Mouse (Mus musculus): ENCODE measurements around the gene Prkd1.

Gene Prkd1

DNA sequence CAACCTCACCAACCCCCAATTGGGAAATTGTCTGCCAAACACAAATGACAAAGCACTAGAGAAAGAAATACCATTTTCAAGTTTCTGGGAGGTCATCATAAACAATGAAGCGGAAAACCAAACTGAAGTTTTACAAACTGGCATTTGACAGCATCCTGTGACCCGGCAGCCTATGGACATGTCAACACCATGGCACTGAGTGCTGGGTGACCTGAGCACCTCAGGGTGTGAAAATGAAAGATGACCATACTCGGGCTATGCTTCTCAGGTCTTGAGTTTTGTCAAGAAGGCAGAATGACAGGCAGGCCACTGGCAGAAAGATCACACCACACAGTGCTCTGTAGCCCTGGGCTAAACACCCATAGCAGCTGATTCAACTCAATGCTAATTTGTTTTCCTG lies 94.7 kb downstream of the Prkd1 start:
- no peak for DNase-seq

- DNase-seq: peak in 1 of 2 experiments; percentile 43
Observed at GRCm38 (mm10) chr12:50549860-50550555, 98.9 kb downstream of the Prkd1 start.

DNA sequence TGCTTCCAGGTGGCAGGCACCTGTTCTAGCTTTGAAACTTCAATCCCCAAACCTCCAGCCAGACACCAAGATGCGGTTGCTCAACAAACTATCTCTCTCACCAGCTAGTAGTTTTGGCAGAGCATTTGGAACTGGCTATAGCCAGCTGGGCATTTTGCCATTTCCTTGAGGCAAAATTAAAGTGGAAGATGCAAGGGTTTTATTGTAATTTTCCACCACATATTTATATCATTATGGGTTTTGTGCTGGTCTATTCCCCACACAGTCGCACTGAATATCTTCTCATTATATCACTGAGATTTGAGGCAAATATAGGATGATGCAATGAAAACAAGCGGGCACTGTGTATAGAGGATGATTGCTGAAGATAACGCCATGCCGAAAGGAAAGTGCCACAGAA lies 102.5 kb downstream of the Prkd1 start:
- peak in 1 of 2 experiments; percentile 31 for DNase-seq

GRCm38 (mm10) chr12:50545610-50545919 lies 103.3 kb downstream of the Prkd1 start:
- peak; percentile 26 to 73 for DNase-seq

- DNase-seq: peak; percentile 35 to 68
Observed at GRCm38 (mm10) chr12:50544855-50545609, 103.9 kb downstream of the Prkd1 start.

GRCm38 (mm10) chr12:50540793-50541192 lies 108.1 kb downstream of the Prkd1 start:
- DNase-seq: no peak

GRCm38 (mm10) chr12:50538296-50538965 lies 110.5 kb downstream of the Prkd1 start:
- no peak for DNase-seq

- no peak for DNase-seq
Observed at GRCm38 (mm10) chr12:50537761-50538160, 111.1 kb downstream of the Prkd1 start.

DNA sequence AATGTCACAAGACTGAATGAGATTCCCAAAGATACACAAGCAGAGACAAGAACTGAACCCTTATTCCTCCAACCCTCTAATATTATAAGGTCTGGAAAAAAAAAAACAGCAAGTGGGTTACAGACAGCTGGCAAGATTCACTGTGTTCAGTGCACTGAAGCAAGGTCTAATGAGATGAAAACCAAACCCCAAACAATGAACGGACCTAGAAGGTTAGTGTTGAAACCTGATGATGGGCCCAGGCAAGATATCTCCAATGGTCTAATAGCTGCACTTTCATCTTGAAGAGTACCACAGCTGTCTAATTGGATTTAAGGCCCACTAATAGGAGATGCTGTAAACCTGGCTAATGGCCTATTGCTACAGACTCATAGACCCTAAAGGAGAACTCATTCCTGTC lies 111.9 kb downstream of the Prkd1 start:
- DNase-seq: no peak

GRCm38 (mm10) chr12:50528633-50529032 lies 120.3 kb downstream of the Prkd1 start:
- no peak for DNase-seq

- DNase-seq: no peak
Observed at GRCm38 (mm10) chr12:50524061-50524460, 124.8 kb downstream of the Prkd1 start.

- DNase-seq: no peak
Observed at GRCm38 (mm10) chr12:50514526-50514925, 134.4 kb downstream of the Prkd1 start.

GRCm38 (mm10) chr12:50511486-50512225 lies 137.2 kb downstream of the Prkd1 start:
- DNase-seq: peak in 1 of 2 experiments; percentile 4

GRCm38 (mm10) chr12:50508762-50509161 lies 140.1 kb downstream of the Prkd1 start:
- DNase-seq: peak in 1 of 2 experiments; percentile 36

GRCm38 (mm10) chr12:50499796-50500504 lies 148.9 kb downstream of the Prkd1 start:
- DNase-seq: no peak

GRCm38 (mm10) chr12:50496006-50496405 lies 152.9 kb downstream of the Prkd1 start:
- DNase-seq: peak; percentile 42 to 55

- DNase-seq: no peak
Observed at GRCm38 (mm10) chr12:50479784-50480183, 169.1 kb downstream of the Prkd1 start.

- no peak for DNase-seq
Observed at GRCm38 (mm10) chr12:50457151-50457550, 191.7 kb downstream of the Prkd1 start.

DNA sequence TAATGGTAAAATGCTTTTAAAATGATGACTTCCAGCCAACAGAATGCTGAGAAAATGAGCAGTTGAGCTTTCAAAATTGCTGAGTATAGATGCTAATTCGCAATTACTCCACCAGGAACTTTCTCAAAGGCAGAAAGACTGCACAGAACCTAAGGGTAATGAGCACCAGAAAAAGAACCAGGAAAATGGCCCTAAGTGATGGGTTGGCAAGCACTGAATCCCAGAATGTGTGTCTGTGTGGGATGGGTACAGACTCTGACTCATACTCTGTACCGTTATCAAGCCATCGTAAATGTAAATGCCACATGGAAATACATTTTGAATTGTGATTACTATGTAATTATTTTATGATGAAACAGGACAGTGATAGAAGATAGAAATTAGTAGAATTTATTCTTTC lies 197.1 kb downstream of the Prkd1 start:
- no peak for DNase-seq

DNA sequence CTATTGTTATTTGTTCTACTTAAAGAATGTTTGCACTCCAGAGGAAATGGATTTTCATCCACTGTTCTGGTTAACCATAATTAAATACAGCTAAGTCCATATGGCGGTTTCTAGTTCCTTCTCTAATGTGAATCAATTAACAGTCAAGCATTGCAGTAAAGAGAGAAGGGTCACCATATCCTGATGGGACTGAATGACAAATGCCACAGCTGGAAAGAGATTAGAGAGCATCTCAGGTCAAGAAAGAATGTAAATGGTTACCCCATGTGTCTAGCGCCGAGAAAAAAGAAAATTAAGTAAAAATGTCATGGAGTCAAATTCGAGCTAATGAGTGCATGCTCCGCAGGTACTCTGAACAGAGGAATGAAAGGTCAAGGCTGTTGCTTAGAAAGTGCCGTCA lies 212.2 kb downstream of the Prkd1 start:
- no peak for DNase-seq

- DNase-seq: no peak
Observed at GRCm38 (mm10) chr12:50430129-50430703, 218.7 kb downstream of the Prkd1 start.

GRCm38 (mm10) chr12:50352404-50352803 lies 296.5 kb downstream of the Prkd1 start:
- no peak for DNase-seq
